Mouse (Mus musculus): Measurements from ENCODE around the gene Tkt.
"Not testable (repeated sequence)": the region's sequence is repeated elsewhere in the genome, so short reads cannot be mapped to it uniquely, and the experiment has no call there.

Gene Tkt

GRCm38 (mm10) chr14:30553185-30553584 is 5.0 kb downstream of the Tkt start:
- no peak for ATAC-seq (ENCODE audit: low TSS enrichment)

GRCm38 (mm10) chr14:30556651-30557050 is 8.5 kb downstream of the Tkt start:
- no peak for ATAC-seq (ENCODE audit: low TSS enrichment)

- no peak for ATAC-seq (ENCODE audit: low TSS enrichment)
These were observed 9.6 kb downstream of the Tkt start for GRCm38 (mm10) chr14:30557730-30558129.

- ATAC-seq (ENCODE audit: low TSS enrichment), result no peak
These were observed 11.2 kb downstream of the Tkt start for GRCm38 (mm10) chr14:30559321-30559850.

GRCm38 (mm10) chr14:30560803-30561389 is 12.7 kb downstream of the Tkt start:
- ATAC-seq (ENCODE audit: low TSS enrichment), result no peak

- ATAC-seq (ENCODE audit: low TSS enrichment), result no peak
These were observed 13.5 kb downstream of the Tkt start for GRCm38 (mm10) chr14:30561470-30562187.

GRCm38 (mm10) chr14:30562343-30562742 is 14.2 kb downstream of the Tkt start:
- ATAC-seq (ENCODE audit: low TSS enrichment), result no peak

- peak; percentile 72 for ATAC-seq (ENCODE audit: low TSS enrichment)
These were observed 16.3 kb downstream of the Tkt start for GRCm38 (mm10) chr14:30564451-30564850.

GRCm38 (mm10) chr14:30566317-30566716 is 18.2 kb downstream of the Tkt start:
- ATAC-seq (ENCODE audit: low TSS enrichment), result no peak

GRCm38 (mm10) chr14:30568016-30568415 is 19.9 kb downstream of the Tkt start:
- ATAC-seq (ENCODE audit: low TSS enrichment), result no peak

- no peak for ATAC-seq (ENCODE audit: low TSS enrichment)
These were observed 22.1 kb downstream of the Tkt start for GRCm38 (mm10) chr14:30570303-30570702.

GRCm38 (mm10) chr14:30572253-30572652 is 24.1 kb downstream of the Tkt start:
- ATAC-seq (ENCODE audit: low TSS enrichment), result no peak

GRCm38 (mm10) chr14:30573235-30573634 is 25.1 kb downstream of the Tkt start:
- no peak for ATAC-seq (ENCODE audit: low TSS enrichment)

GRCm38 (mm10) chr14:30573983-30574584 is 25.9 kb downstream of the Tkt start:
- ATAC-seq (ENCODE audit: low TSS enrichment), result peak; percentile 85

- ATAC-seq (ENCODE audit: low TSS enrichment), result no peak
These were observed 27.6 kb downstream of the Tkt start for GRCm38 (mm10) chr14:30575791-30576190.

GRCm38 (mm10) chr14:30576260-30576659 is 28.1 kb downstream of the Tkt start:
- no peak for ATAC-seq (ENCODE audit: low TSS enrichment)

GRCm38 (mm10) chr14:30577303-30578062 is 29.3 kb downstream of the Tkt start:
- not testable (repeated sequence) for ATAC-seq (ENCODE audit: low TSS enrichment)

- ATAC-seq (ENCODE audit: low TSS enrichment), result no peak
These were observed 31.0 kb downstream of the Tkt start for GRCm38 (mm10) chr14:30579180-30579579.

- no peak for ATAC-seq (ENCODE audit: low TSS enrichment)
These were observed 31.7 kb downstream of the Tkt start for GRCm38 (mm10) chr14:30579882-30580281.

- ATAC-seq (ENCODE audit: low TSS enrichment), result no peak
These were observed 33.1 kb downstream of the Tkt start for GRCm38 (mm10) chr14:30581238-30581637.

GRCm38 (mm10) chr14:30584077-30584476 is 35.9 kb downstream of the Tkt start:
- ATAC-seq (ENCODE audit: low TSS enrichment), result no peak

Data from frontal cortex, adult (tissue).